Mouse (Mus musculus) small intestine, adult 2 months (tissue): ENCODE results near the gene Nthl1. TPM values are rescaled to one million over a fixed set of nuclear protein-coding genes. Genes with fewer than 3 reads are reported as not detected.

Experiments used
- H3K27ac ChIP-seq: fragments of 200-500 bp; 2 replicates; pipeline ENCODE4 v1.5.1; 2012; ENCODE audit warnings: low read depth, low read length, control low read depth, inconsistent platforms; ENCODE audit not compliant: insufficient read depth
- H3K27me3 ChIP-seq: fragments of 200-500 bp; 2 replicates; pipeline ENCODE4 v1.6.1; 2012; ENCODE audit warnings: mild to moderate bottlenecking, moderate library complexity, low read length, inconsistent platforms; ENCODE audit not compliant: control insufficient read depth, insufficient read depth
- H3K36me3 ChIP-seq: fragments of 200-500 bp; 2 replicates; pipeline ENCODE4 v1.6.1; 2012; ENCODE audit warnings: mild to moderate bottlenecking, low read length, control low read depth, inconsistent platforms; ENCODE audit not compliant: control insufficient read depth, insufficient read depth
- H3K4me1 ChIP-seq: fragments of 200-500 bp; 2 replicates; pipeline ENCODE4 v1.6.1; 2012; ENCODE audit warnings: low read length, inconsistent platforms, mixed read lengths; ENCODE audit not compliant: control insufficient read depth, insufficient read depth, insufficient read length
- H3K4me3 ChIP-seq: fragments of 200-500 bp; 2 replicates; pipeline ENCODE4 v1.5.1; 2012; ENCODE audit warnings: low read depth, mild to moderate bottlenecking, control low read depth, inconsistent platforms, low read length, moderate library complexity
- CTCF ChIP-seq: fragments of 200-500 bp; IDR thresholded peaks from 2 replicates; pipeline ENCODE4 v1.5.1; 2012; ENCODE audit warnings: low read depth, mild to moderate bottlenecking, control low read depth, inconsistent platforms, low read length, moderate library complexity, mixed read lengths; ENCODE audit not compliant: insufficient replicate concordance, insufficient read length; ENCODE audit errors: extremely low read depth
- POLR2A ChIP-seq: fragments of 200-500 bp; IDR thresholded peaks from 2 replicates; pipeline ENCODE4 v1.6.1; 2012; ENCODE audit warnings: low read depth, mild to moderate bottlenecking, control low read depth, inconsistent platforms, low read length, moderate library complexity
- WGBS: fragments of 180-500 bp; shearing (Covaris S2); methylation state at CpG from one replicate; pipeline ENCODE4 v1.1.7; 2018; 5-methylcytosine and 5-hydroxymethylcytosine counted together
- polyA plus RNA-seq: library from polyadenylated mRNA; depleted of rRNA; stranded (reverse); fragments of >200 nt; gene quantifications from 2 replicates; pipeline ENCODE4 v1.2.3, GENCODE M21; 2012

The Nthl1 gene
- polyA plus RNA-seq, 1 experiment = 7.2 TPM

GRCm38 (mm10) chr17:24649581-24650069 is 17.1 kb downstream of the Nthl1 start:
- H3K27me3 ChIP-seq = peaks cover 11% of the 10 kb centered on the region
- WGBS = 3% methylated on average over 34 of the region's 35 CpGs
- H3K27ac ChIP-seq = peak overlapping the region; percentile 61; the same call in 1 of the 2 replicates
- TF ChIP-seq CTCF (no peak), POLR2A (no peak)
- no peaks in the 10 kb centered on the region for H3K36me3 ChIP-seq
- H3K4me3 ChIP-seq = peak overlapping the region; percentile 94
- H3K4me1 ChIP-seq = peaks cover 8% of the 10 kb centered on the region; the same call in 1 of the 2 replicates

GRCm38 (mm10) chr17:24650070-24650616 is 17.7 kb downstream of the Nthl1 start, which contains the start of gene Slc9a3r2:
TSS of gene Slc9a3r2 (minus strand) at chr17:24650327.
- Histone ChIP-seq H3K27ac (peak within 1 kb of the TSS; percentile 61; the same call in 1 of the 2 replicates), H3K4me1 (peaks cover 8% of the 10 kb centered on the region; the same call in 1 of the 2 replicates), H3K27me3 (peaks cover 11% of the 10 kb centered on the region), H3K36me3 (no peaks in the 10 kb centered on the region), H3K4me3 (peak within 1 kb of the TSS; percentile 94)
- 1% methylated on average over 41 of the region's 41 CpGs for WGBS
- TF ChIP-seq CTCF (no peak), POLR2A (0 out of 2 replicates have a peak, but pooled peaks have one; percentile 31)

GRCm38 (mm10) chr17:24650766-24651165 is 18.3 kb downstream of the Nthl1 start:
- no peak for TF ChIP-seq CTCF
- TF ChIP-seq POLR2A = no peak
- H3K4me1 ChIP-seq = 0 out of 2 replicates have a peak, but pooled peaks cover 6% of the 10 kb centered on the region
- H3K4me3 ChIP-seq = no peak overlapping the region
- peaks cover 11% of the 10 kb centered on the region for H3K27me3 ChIP-seq
- no peaks in the 10 kb centered on the region for H3K36me3 ChIP-seq
- 47% methylated on average over 4 of the region's 4 CpGs for WGBS
- peak overlapping the region; percentile 11; the same call in 1 of the 2 replicates for H3K27ac ChIP-seq

GRCm38 (mm10) chr17:24651835-24652234 is 19.4 kb downstream of the Nthl1 start:
- Histone ChIP-seq H3K4me3 (no peak overlapping the region), H3K36me3 (no peaks in the 10 kb centered on the region), H3K27ac (no peak overlapping the region), H3K27me3 (peaks cover 11% of the 10 kb centered on the region), H3K4me1 (0 out of 2 replicates have a peak, but pooled peaks cover 6% of the 10 kb centered on the region)
- no peak for TF ChIP-seq CTCF
- TF ChIP-seq POLR2A = no peak
- 66% methylated on average over 3 of the region's 3 CpGs for WGBS

- Histone ChIP-seq H3K4me3 (peak overlapping the region; percentile 26), H3K4me1 (peaks cover 10% of the 10 kb centered on the region; the same call in 1 of the 2 replicates), H3K27me3 (peaks cover 26% of the 10 kb centered on the region), H3K36me3 (no peaks in the 10 kb centered on the region), H3K27ac (no peak overlapping the region)
- 5% methylated on average over 19 of the region's 19 CpGs for WGBS
- TF ChIP-seq POLR2A = no peak
- TF ChIP-seq CTCF = peak; percentile 93
Observed at GRCm38 (mm10) chr17:24653967-24654710, 21.7 kb downstream of the Nthl1 start.

GRCm38 (mm10) chr17:24654969-24655368 is 22.5 kb downstream of the Nthl1 start:
- TF ChIP-seq POLR2A (no peak), CTCF (no peak)
- 71% methylated on average over 4 of the region's 4 CpGs for WGBS
- Histone ChIP-seq H3K4me1 (peaks cover 5% of the 10 kb centered on the region; the same call in 1 of the 2 replicates), H3K27ac (no peak overlapping the region), H3K27me3 (peaks cover 21% of the 10 kb centered on the region), H3K4me3 (no peak overlapping the region), H3K36me3 (no peaks in the 10 kb centered on the region)
